Mouse (Mus musculus) MEL (cell line): Measurements from ENCODE around the gene Cspg4.

Experiments
- CTCF ChIP-seq, 3 experiments: IDR thresholded peaks in 2 of 3; conservative IDR thresholded peaks in 1 of 3; 2 replicates each; pipeline ENCODE4 v1.5.1; 2011 to 2012; ENCODE audit warnings: low read length in 3 of 3, low read depth in 2 of 3, mild to moderate bottlenecking in 2 of 3, improper control_type of control experiment in 1 of 3, inconsistent platforms in 1 of 3, mixed read lengths in 1 of 3, moderate library complexity in 1 of 3; ENCODE audit not compliant: control insufficient read depth in 1 of 3, insufficient read depth in 1 of 3, poor library complexity in 1 of 3, severe bottlenecking in 1 of 3
- GATA1 ChIP-seq: IDR thresholded peaks from 2 replicates; pipeline ENCODE4 v1.6.1; 2011; ENCODE audit warnings: low read depth, low read length, improper control_type of control experiment
- HCFC1 ChIP-seq: IDR thresholded peaks from 2 replicates; pipeline ENCODE4 v1.6.1; 2012; ENCODE audit warnings: low read depth, mild to moderate bottlenecking, inconsistent platforms, low read length, improper control_type of control experiment, moderate library complexity
- NELFE ChIP-seq: IDR thresholded peaks from 2 replicates; pipeline ENCODE4 v1.6.1; 2011; ENCODE audit warnings: low read depth, low read length, improper control_type of control experiment
- POLR2A ChIP-seq, 2 experiments: IDR thresholded peaks; 2 replicates each; pipeline ENCODE4 v1.6.1; 2011 to 2012; ENCODE audit warnings: low read length in 2 of 2, mild to moderate bottlenecking in 2 of 2, control low read depth in 1 of 2, improper control_type of control experiment in 1 of 2, low read depth in 1 of 2, moderate library complexity in 1 of 2; ENCODE audit not compliant: control insufficient read depth in 1 of 2, insufficient read depth in 1 of 2, poor library complexity in 1 of 2
- POLR2AphosphoS5 ChIP-seq: IDR thresholded peaks from 2 replicates; pipeline ENCODE4 v1.6.1; 2012; ENCODE audit warnings: low read depth, borderline replicate concordance, mild to moderate bottlenecking, inconsistent platforms, low read length, moderate library complexity, mixed read lengths
- USF2 ChIP-seq, 2 experiments: IDR thresholded peaks; 2 replicates each; pipeline ENCODE4 v1.6.1; 2011 to 2012; ENCODE audit warnings: improper control_type of control experiment in 2 of 2, low read length in 2 of 2, borderline replicate concordance in 1 of 2, inconsistent platforms in 1 of 2, low read depth in 1 of 2, mild to moderate bottlenecking in 1 of 2; ENCODE audit not compliant: insufficient read depth in 1 of 2
- ZNF384 ChIP-seq: IDR thresholded peaks from 2 replicates; pipeline ENCODE4 v1.6.1; 2012; ENCODE audit warnings: low read depth, mild to moderate bottlenecking, inconsistent platforms, low read length, improper control_type of control experiment

DNA sequence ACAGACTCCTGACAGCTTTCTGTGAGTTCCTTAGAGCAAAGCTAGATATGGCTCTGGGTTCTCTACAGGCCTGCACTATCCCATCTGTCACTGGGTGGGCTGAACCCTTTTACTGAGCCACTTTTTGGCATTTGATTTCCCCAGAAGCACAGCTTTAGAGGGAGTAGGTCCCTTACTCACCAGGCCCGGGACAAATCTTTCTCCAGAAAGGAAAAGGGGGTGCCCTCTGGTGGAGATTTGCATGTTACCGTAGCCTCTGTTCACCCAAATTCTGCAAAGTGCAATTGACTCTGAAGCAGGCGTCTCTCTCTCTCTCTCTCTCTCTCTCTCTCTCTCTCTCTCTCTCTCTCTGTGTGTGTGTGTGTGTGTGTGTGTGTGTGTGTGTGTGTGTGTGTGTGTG is 39.9 kb upstream of the Cspg4 start:
- TF ChIP-seq POLR2AphosphoS5 (no peak), POLR2A (IDR thresholded peaks at IDR 0.05; ENCODE audit: control insufficient read depth in 1 of 2, insufficient read depth in 1 of 2, low read depth in 1 of 2, low read length in 2 of 2, poor library complexity in 1 of 2) (no peak), GATA1 (no peak), NELFE (no peak), CTCF (IDR thresholded peaks at IDR 0.05 in 2 of 3, conservative IDR thresholded peaks at IDR 0.05 in 1 of 3; ENCODE audit: control insufficient read depth in 1 of 3, insufficient read depth in 1 of 3, low read depth in 2 of 3, low read length in 3 of 3, poor library complexity in 1 of 3, severe bottlenecking in 1 of 3) (peak in 2 of 3 experiments; percentile 33 to 34; a peak in 4 of 6 replicates), HCFC1 (no peak), USF2 (IDR thresholded peaks at IDR 0.05; ENCODE audit: borderline replicate concordance in 1 of 2, insufficient read depth in 1 of 2, low read depth in 1 of 2, low read length in 2 of 2) (no peak), ZNF384 (no peak)
